Mouse (Mus musculus) liver, postnatal 0 days (tissue): ENCODE results near the gene Pigq.

ENCODE experiments used
- CTCF ChIP-seq: sonication (generic); IDR thresholded peaks from 2 replicates; pipeline ENCODE4 v1.5.1; 2016; ENCODE audit warnings: antibody characterized with exemption, low read depth
- EP300 ChIP-seq: IDR thresholded peaks from 2 replicates; pipeline ENCODE4 v1.6.1; 2016; ENCODE audit warnings: antibody characterized with exemption, low read depth, mild to moderate bottlenecking

DNA sequence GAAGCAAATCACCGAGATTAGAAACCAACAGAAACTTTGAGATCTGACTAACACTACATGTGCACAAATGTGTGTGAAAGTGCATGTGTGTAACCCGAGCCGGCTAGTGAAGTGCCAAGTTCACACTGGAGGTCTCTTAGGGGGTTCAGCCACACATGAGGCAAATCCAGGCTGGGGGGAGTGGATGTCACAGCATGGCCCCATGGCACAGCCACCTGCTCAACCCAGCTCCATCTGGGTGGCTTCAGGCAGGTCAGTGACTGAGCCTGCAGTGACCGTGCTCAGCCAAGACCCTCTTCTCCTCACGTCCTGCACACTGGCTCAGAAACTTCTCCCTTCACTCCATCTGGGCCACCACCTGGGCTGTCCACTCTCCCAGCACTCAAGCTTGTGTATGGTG, 5.2 kb upstream of the Pigq start:
- TF ChIP-seq CTCF, result no peak
- TF ChIP-seq EP300, result no peak
